Mouse (Mus musculus) layer of hippocampus, adult 2 months (tissue): ENCODE results near the gene Usp49. TPM values are rescaled to one million over a fixed set of nuclear protein-coding genes. Genes with fewer than 3 reads are reported as not detected.

Experiments used
- DNase-seq, 2 experiments: peaks; one replicate each; pipeline ENCODE4 v3.0.0; 2022; ENCODE audit warnings: low spot score in 2 of 2
- H3K27ac ChIP-seq: fragments of 200-600 bp; 2 replicates; pipeline ENCODE4 v1.8.1; 2022
- H3K4me3 ChIP-seq: fragments of 200-600 bp; 2 replicates; pipeline ENCODE4 v1.8.1; 2022; ENCODE audit warnings: mild to moderate bottlenecking
- CTCF ChIP-seq: fragments of 200-600 bp; conservative IDR thresholded peaks from 2 replicates; pipeline ENCODE4 v1.8.1; 2022; ENCODE audit warnings: antibody characterized with exemption, mild to moderate bottlenecking, moderate library complexity
- total RNA-seq, 2 experiments: library from RNA; stranded (reverse); gene quantifications; 2 replicates each; pipeline ENCODE4 v1.2.3; 2021

The Usp49 gene
- total RNA-seq, 2 experiments from 2014 or later, result 11.5 to 12.3 TPM

GRCm38 (mm10) chr17:47672311-47673111 is 42.0 kb downstream of the Usp49 start:
- peak; percentile 27; the same call in 1 of the 2 replicates for TF ChIP-seq CTCF
- peak overlapping the region; percentile 59 for H3K4me3 ChIP-seq
- peak in 1 of 2 experiments; percentile 27 for DNase-seq
- peak overlapping the region; percentile 80 for H3K27ac ChIP-seq

DNA sequence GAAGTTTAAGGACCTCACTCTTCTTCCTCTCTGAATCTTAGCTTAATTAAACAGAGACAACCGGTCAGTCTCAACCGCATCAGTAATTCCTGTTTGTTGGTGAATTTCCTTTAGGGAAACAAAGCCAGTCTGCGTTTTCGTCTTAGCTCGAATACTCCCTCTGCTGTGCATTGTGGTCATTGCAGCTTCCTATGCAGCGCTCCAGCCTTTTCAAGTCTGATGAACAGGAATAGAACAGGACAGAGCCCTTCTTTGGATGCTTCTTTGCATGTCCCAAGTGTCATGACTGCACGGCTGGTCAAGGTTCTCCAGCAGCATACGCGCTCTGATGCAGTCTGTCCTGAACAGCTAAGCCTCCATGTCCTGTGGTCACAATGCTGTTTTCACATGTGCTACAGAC is 46.1 kb downstream of the Usp49 start:
- H3K27ac ChIP-seq, result peak overlapping the region; percentile 59; the same call in 1 of the 2 replicates
- H3K4me3 ChIP-seq, result no peak overlapping the region
- TF ChIP-seq CTCF, result peak; percentile 96
- peak; percentile 58 to 83 for DNase-seq

DNA sequence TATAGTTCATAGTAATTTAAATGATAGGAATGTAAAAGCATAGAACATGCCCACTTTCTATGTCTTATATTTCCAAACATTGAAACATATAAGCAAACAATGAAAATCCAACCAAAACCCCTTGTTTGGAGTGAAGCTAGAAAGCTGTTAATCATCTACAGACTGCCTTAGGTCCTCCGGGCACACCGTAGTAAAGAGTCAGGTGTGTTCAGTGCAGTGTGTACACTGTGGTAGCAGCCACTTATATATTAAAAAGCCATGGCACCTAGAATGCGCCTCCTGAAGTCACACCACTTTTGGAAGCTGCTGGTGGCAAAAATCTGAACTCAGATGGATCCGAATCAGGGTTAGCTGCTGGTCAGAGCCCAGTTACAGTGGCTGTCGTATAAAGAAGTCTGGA is 47.7 kb downstream of the Usp49 start:
- TF ChIP-seq CTCF, result no peak
- H3K4me3 ChIP-seq, result no peak overlapping the region
- no peak for DNase-seq
- no peak overlapping the region for H3K27ac ChIP-seq

GRCm38 (mm10) chr17:47678702-47679101 is 48.2 kb downstream of the Usp49 start:
- no peak for TF ChIP-seq CTCF
- DNase-seq, result no peak
- Histone ChIP-seq H3K27ac (no peak overlapping the region), H3K4me3 (no peak overlapping the region)

GRCm38 (mm10) chr17:47682836-47683235 is 52.3 kb downstream of the Usp49 start:
- no peak for TF ChIP-seq CTCF
- Histone ChIP-seq H3K27ac (no peak overlapping the region), H3K4me3 (no peak overlapping the region)
- DNase-seq, result no peak

GRCm38 (mm10) chr17:47687409-47688343 is 57.2 kb downstream of the Usp49 start:
- peak; percentile 95 to 97 for DNase-seq
- Histone ChIP-seq H3K4me3 (peak overlapping the region; percentile 89), H3K27ac (peak overlapping the region; percentile 93)
- TF ChIP-seq CTCF, result no peak

DNA sequence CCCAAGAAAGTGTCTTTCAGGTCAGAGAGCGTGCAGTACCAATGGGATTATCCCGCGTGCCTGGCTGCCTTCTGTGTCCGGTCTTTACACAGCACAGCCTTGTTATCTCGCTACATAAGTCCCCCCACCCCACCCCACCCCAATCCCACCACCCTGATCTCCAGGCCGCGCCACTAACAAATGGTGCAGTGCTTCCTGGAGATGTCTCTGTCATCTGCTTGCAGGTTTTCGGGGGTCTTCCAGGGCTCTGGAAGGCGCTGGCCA is 57.8 kb downstream of the Usp49 start, which contains the start of gene Tomm6:
Tomm6 (minus strand) TSS at position 43 of the 264 bp plus-strand sequence.
- Histone ChIP-seq H3K27ac (peak within 1 kb of the TSS; percentile 93), H3K4me3 (peak within 1 kb of the TSS; percentile 89)
- DNase-seq, result no peak
- TF ChIP-seq CTCF, result no peak

DNA sequence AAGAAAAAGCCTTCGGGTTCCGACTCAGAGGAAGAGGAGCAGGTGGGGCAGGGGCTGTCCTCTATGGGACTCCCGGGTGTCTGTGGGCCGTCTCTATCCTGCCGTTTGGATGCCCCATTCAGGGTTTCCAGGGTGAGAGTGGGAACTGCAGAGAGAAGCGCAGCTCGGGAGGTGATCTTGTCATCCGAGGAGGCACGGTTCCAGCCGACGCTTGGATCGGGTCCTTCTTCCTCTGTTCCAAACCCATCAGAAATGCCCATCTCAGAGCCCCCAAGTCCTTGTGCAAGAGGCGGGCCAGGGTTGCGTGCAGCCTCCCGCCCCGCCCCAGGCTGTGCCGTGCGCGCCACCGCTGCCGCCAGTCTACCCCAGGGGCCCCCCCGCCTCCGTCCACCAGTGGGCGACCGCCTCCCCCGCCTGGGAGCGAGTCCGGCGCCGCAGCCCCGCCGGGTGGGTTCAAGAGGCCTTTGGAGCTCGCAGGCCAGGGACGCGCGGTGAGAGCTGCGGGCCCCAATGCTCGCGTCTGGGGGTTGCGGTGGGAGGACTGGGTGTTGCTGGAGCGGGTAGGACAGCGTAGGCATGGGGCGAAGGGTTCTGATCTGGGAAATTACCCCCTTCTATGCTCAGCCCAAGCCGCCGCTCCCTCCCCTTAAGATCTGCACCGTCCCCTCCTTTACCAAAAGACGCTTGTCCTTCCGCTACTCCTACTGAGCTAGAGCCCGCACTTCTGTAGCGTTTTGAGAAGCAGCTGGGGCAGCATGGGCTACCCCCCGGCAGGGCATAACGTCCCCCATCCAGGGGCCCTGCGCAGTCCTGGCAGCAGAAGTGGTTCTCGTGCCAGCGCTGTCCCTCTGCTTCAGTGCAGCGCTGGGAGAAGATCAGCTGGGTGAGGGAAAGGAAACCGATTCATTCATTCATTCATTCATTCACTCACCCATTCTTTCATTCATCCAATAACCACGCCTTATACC is 58.4 kb downstream of the Usp49 start, which contains the start of gene Frs3:
Frs3 (plus strand) TSS at position 423 of the 968 bp plus-strand sequence.
- TF ChIP-seq CTCF, result peak; percentile 49
- Histone ChIP-seq H3K27ac (peak within 1 kb of the TSS; percentile 93), H3K4me3 (peak within 1 kb of the TSS; percentile 89)
- DNase-seq, result peak; percentile 73 to 80

GRCm38 (mm10) chr17:47689894-47690293 is 59.4 kb downstream of the Usp49 start:
- Histone ChIP-seq H3K27ac (no peak overlapping the region), H3K4me3 (peak overlapping the region; percentile 89)
- DNase-seq, result no peak
- no peak for TF ChIP-seq CTCF

DNA sequence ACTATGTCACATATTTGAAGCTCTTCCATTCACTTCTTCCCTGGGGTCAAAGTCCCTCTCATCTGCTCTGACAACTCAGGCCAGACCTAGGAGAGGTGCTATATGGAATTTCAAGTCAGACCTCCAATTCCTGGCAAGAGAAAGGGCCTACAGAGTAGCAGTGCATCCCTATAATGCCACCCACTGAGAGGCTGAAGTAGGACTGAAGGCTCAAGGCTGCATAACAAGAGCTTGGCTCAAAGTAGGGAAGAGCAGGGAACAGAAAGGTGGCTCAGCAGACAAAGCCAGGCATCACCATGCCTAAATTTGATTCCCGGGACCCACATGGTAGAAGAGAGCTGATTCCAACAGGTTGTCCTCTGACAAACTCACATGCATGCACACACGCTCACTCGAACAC is 61.2 kb downstream of the Usp49 start:
- DNase-seq, result no peak
- TF ChIP-seq CTCF, result no peak

DNA sequence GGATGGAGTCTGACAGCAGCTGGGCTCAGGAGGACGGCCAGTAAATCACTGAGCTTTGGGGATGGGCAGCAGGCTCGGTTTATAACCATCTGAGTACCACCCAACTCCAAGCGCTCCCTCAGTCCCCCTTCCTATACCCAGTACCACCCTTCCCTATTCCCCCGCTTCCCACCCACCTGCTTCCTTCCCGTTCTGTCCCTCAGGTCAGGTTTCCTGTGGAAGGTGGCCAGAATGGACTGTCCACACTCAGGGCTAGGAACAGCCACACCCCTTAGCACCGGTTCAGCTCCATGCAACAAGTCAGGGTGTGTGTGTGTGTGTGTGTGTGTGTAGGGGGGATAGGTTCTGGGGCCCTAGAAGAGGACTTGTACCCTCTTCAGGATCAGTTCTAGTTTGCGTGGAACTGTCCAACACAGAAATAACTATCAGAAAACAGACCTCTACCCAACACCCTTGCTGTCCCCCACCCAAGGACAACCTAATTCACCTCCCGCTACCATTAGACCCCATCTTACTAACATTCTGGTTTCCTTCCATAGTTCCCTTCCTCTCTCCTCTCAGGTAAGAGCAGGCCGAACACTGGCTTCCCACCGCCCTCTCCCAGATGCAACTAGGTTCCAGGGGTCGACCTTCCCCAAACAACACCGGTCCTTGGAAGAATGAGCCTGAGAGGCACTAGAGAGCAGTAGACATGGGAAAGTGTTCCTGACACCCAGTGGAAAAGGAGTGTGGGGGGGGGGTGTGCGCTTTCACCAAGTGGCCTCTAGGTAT is 63.4 kb downstream of the Usp49 start:
- TF ChIP-seq CTCF, result no peak
- Histone ChIP-seq H3K4me3 (peak overlapping the region; percentile 78), H3K27ac (peak overlapping the region; percentile 89; the same call in 1 of the 2 replicates)
- no peak for DNase-seq

More for the DNA sequence above, 61.2 kb downstream of the Usp49 start:
- H3K4me3 ChIP-seq, result no peak overlapping the region
- H3K27ac ChIP-seq, result no peak overlapping the region

DNA sequence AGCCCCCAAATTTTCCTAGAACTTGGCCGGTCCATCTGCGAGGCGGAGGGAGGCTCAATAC is 63.8 kb downstream of the Usp49 start, which contains the start of gene Gm21981:
Gm21981 (minus strand) TSS at position 14 of the 61 bp plus-strand sequence.
- Histone ChIP-seq H3K4me3 (peak within 1 kb of the TSS; percentile 78), H3K27ac (peak within 1 kb of the TSS; percentile 89)
- TF ChIP-seq CTCF, result no peak
- no peak for DNase-seq
